In the genomic region with DNA sequence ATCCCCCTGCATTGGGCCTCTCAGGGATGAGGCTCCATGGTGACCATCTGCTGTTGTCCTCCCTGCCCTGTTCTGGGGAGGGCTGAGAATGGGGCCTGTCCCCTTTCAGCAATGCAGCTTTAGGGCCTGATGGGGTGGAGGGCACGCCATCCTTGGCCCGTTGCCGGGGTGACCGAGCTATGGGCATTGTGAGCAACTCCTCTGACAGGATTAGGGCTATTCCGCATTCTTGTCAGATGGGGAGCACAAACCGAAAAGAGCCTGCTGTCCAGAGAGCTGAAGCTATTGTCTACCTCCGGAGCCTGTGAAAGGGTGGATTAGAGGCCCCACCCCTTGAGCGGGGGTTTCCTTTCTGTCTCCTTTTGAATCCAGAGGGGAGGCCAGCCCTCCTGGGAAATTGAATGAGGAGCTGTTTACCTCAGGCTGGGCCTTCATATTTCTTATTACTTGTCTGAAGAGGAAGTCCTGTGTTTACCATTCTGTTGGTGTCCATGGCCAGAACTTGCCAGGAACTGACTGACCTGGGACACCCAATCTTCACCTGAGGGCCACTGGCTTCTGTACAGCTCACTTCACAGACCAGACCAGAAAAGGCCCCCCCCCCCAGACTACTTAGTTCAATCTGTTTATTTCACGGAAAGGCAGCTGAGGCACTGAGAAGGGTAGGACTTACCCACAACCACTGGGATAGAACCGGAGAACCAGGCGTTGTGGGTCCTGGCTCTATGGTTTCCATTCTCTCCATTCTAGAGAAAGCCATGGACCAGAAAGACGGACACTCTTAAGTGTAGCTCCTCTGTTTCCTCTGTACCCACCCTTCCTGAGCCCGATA, we compare ENCODE assay signal across 8 mouse cellular contexts. TPM values are rescaled to one million over a fixed set of nuclear protein-coding genes. Genes with fewer than 3 reads are reported as not detected.
DNase-seq lines count a peak whose midpoint lies in the region; ATAC-seq and TF ChIP-seq lines count a peak whose summit lies in the region.
"Had no signal": no experiment of that assay in that cellular context is flagged by ENCODE, and none has a peak within 500 bp of the region (broad histone marks: within the 10 kb centered on the region; RNA-seq: fewer than 3 reads in every experiment).

No protein-coding gene starts in this region.

- H3K36me3 ChIP-seq in testis, adult 2 months (ENCODE audit: control insufficient read depth, insufficient read depth, low read length) = no peaks in the 10 kb centered on the region

- TF ChIP-seq POLR2A in testis, adult 2 months (IDR thresholded peaks at IDR 0.05; ENCODE audit: control insufficient read depth, low read depth, low read length) = no peak

- no peak for DNase-seq in testis, postnatal 14 days (ENCODE audit: low spot score)
- DNase-seq in heart, postnatal 4 days = peak; percentile 38
- peak; percentile 63 to 78 for DNase-seq in lung, adult 18-20 months
- DNase-seq in retina, postnatal 1 day = peak; percentile 99
- no peak for DNase-seq in urinary bladder, postnatal 10 days (ENCODE audit: low spot score)

- peak overlapping the region; percentile 68 for H3K4me3 ChIP-seq in testis, adult 2 months (ENCODE audit: control insufficient read depth, low read depth, low read length)

- no peak for ATAC-seq in megakaryocyte progenitor cell, adult 5-6 weeks (replicated peaks; ENCODE audit: poor library complexity)

- H3K27me3 ChIP-seq in testis, adult 2 months (ENCODE audit: control insufficient read depth, insufficient read depth, low read length) = no peaks in the 10 kb centered on the region

- peak overlapping the region; percentile 28 for H3K27ac ChIP-seq in testis, adult 2 months (ENCODE audit: control insufficient read depth, insufficient read depth, low read depth, low read length)

- H3K4me1 ChIP-seq in testis, adult 2 months (ENCODE audit: control insufficient read depth, insufficient read depth, low read length) = peaks cover 6% of the 10 kb centered on the region

- TF ChIP-seq CTCF in testis, adult 2 months (IDR thresholded peaks at IDR 0.05; ENCODE audit: control insufficient read depth, insufficient read depth, insufficient replicate concordance, low read depth, low read length) = no peak

RNA-seq across cellular contexts. Expression of gene Nuak2, which starts 7.0 kb away (rescaled TPM):
- 3.1 and 4.7 TPM in 2 replicates for polyA plus RNA-seq in testis, adult 2 months (2012; rRNA removed)
- total RNA-seq in heart, postnatal 4 days (2021) = 1 to 10 TPM; 5.3 to 5.8 TPM
- total RNA-seq in megakaryocyte progenitor cell, adult 5-6 weeks (2015) = 19.8 and 26.1 TPM in 2 replicates
- 14.5 and 20.2 TPM in 2 replicates for total RNA-seq in megakaryocyte progenitor cell, adult 5-6 weeks (2017)

RNA-seq across cellular contexts. Expression of gene Klhdc8a, which starts 24.5 kb away (rescaled TPM):
- 0.69 and 0.70 TPM in 2 replicates for polyA plus RNA-seq in testis, adult 2 months (2012; rRNA removed)
- 1 to 10 TPM; 4.1 to 5.8 TPM for total RNA-seq in heart, postnatal 4 days (2021)
- not detected in 2 replicates for total RNA-seq in megakaryocyte progenitor cell, adult 5-6 weeks (2015)
- not detected in 2 replicates for total RNA-seq in megakaryocyte progenitor cell, adult 5-6 weeks (2017)
- polyA plus RNA-seq: limb, embryonic 11.5 days had no signal

Comparison
In these comparisons a context has a peak if more than half of its experiments do, and no peak if none do; other contexts are left out.
1. DNase-seq: peak in heart, postnatal 4 days (single experiment), lung, adult 18-20 months (2 of 2) and retina, postnatal 1 day (single experiment); none in testis, postnatal 14 days (single experiment) and urinary bladder, postnatal 10 days (single experiment).
2. RNA of gene Klhdc8a, which starts 24.5 kb away (total RNA-seq): 4.1 to 5.8 TPM in heart, postnatal 4 days; not detected in megakaryocyte progenitor cell, adult 5-6 weeks; every median in the first group is over 4 times any median in the second.